Mouse (Mus musculus) left cerebral cortex, adult 18-20 months (tissue): Measurements from ENCODE around the gene Dtx1. TPM values are rescaled to one million over a fixed set of nuclear protein-coding genes. Genes with fewer than 3 reads are reported as not detected.
A peak's percentile ranks its signal among the peaks of the same experiment; 100 is the strongest.

Experiments
- DNase-seq, 2 experiments: peaks; one replicate each; pipeline ENCODE4 v3.0.0; 2021 to 2022; ENCODE audit warnings: low spot score in 2 of 2, mixed read lengths in 1 of 2
- total RNA-seq, 2 experiments: library from RNA; stranded (reverse); gene quantifications; 2 replicates each; pipeline ENCODE4 v1.2.3; 2021

The Dtx1 gene
- total RNA-seq, 2 experiments from 2014 or later = 73.1 to 78.8 TPM

GRCm38 (mm10) chr5:120680918-120681317, 30.8 kb downstream of the Dtx1 start:
- DNase-seq = no peak

DNA sequence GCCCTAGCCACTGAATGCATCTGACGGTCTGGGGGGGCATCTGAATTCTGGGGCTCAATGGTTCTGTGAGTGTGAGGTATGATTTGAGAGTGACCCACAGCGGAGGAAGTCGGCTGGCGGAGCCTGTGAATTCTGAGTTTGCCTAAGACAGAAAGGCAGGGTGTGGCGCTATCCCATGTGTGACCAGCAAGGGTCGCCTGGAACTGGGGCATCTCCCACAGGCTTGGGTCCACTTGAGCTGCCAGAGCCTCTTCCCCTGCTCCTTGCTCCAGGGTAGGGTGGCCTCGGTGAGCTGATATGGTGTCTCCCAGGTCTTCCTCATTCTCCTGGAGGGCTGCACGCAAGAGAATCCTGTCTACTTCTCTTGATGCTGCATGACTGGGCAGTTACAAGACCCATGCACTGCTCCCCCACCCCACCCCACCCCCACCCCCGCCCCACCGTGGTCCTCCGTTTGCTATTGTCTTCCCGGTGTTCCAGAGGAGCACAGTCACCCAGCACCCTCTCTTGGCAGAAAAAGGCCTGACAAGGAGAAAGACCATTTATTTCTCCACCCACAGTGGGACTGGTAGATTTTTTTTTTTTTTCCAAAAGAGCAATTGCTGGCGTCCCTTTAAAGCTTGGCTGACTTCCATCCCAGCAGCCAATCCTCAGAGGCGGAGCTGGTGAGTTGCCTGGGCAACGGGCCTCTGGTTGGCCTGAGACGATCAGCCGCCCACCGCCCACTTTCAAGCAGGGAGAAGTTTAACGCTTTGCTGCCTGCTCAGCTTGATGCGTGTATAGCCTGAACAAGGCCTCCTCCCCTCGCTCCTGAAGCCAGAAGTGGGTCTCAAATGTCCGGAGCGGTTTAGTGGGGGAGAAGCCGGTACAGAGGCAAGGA, 31.8 kb downstream of the Dtx1 start:
- DNase-seq = peak; percentile 89 to 92

DNA sequence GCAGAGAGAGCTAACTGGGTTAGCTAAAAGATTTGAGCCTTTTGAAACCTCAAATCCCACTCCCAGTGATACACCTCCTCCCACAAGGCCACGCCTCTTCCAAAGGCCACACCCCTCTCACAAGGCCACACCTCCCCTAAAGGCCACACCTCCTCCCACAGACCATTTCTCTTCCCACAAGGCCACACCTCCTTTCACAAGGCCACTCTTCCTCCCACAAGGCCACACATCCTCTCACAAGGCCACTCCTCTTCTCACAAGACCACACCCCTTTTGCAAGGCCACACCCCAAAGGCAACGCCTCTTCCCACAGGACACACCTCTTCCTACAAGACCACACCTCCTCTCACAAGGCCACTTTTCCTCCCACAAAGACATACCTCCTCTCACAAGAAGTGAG, 34.2 kb downstream of the Dtx1 start:
- DNase-seq = no peak

- no peak for DNase-seq
Measured at GRCm38 (mm10) chr5:120674229-120675145, 37.2 kb downstream of the Dtx1 start.

GRCm38 (mm10) chr5:120673626-120674025, 38.1 kb downstream of the Dtx1 start:
- DNase-seq = peak; percentile 76 to 80

DNA sequence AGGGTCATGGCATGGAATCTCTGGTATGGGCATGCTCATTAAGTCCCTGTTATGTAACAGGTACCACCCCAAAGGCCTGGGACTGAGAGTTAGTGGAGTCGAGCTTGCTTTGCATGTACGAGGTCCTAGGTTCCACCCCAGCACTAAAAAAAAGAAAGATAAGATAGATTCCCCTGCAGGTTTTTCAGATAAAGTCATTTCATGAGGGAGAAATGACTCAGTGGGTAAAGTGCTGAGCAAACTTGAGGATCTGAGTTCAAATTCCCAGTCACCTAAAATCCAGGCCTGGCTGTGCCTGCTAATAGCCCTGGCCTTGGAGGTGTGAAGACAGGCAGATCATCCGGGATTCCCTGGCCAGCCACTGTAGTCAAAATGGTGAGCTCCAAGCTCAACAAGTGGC, 39.9 kb downstream of the Dtx1 start:
- DNase-seq = no peak

GRCm38 (mm10) chr5:120670132-120670531, 41.6 kb downstream of the Dtx1 start:
- no peak for DNase-seq

DNA sequence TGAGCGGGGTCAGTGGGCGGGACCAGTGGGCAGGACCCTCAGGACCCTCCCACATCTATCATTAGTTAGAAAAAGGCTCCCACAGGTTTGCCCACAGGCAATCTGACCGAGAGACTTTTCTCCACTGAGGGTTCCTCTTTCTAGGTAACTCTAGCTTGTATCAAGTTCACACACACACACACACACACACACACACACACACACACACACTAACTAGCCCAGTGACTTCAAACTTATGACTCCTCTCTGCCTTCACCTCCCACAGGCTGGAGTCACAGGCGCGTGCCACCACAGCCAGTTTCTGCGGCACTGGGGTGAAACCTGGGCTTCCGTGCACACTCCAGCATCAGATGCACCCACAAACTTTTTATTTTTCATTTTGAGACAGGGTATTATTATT, 43.0 kb downstream of the Dtx1 start:
- no peak for DNase-seq

GRCm38 (mm10) chr5:120664888-120665287, 46.8 kb downstream of the Dtx1 start:
- no peak for DNase-seq

DNA sequence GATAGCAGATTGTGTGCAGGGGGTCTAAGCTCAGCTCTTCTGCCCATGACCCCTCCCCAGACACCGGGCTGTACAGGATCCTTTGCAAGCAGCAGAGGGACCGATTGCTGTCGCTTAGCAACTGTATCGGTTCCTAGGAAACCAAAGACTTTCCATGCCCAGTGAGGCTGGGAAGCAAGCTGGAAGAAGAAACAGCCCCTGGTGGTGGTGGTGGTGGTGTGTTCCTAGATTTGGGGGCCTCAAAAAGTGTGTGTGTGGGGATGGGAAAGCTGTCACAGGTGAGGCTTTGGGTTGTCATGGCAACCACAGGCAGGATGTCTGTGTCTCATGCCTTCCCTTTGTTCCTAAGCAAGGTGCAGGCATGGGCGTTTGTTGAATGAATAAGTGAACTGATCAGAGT, 50.9 kb downstream of the Dtx1 start:
- DNase-seq = peak in 1 of 2 experiments; percentile 39

DNA sequence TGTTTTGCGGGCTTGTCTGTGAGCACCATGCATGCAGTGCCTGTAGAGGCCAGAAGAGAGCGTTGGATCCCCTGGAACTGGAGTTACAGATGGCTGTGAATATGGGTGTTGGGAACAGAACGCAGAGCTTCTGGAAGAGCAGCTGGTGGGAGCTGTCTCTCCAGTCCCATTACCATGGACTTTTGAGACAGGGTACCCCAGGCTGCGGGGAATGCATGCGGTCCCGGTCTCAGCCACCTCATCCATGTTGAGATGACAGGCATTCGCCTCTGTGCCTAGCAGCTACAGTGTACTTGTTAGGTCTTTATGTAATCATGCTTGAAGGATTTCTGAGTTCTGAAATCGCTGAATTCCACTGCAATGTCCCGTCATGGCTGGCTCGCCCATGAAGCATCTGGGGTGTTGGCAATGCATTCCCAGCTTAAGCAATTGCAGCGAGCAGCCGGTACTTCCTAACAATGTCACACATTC, 55.4 kb downstream of the Dtx1 start:
- peak; percentile 65 to 72 for DNase-seq

GRCm38 (mm10) chr5:120653873-120654272, 57.9 kb downstream of the Dtx1 start:
- DNase-seq = no peak

- DNase-seq = no peak
Measured at GRCm38 (mm10) chr5:120652915-120653701, 58.6 kb downstream of the Dtx1 start.

- DNase-seq = no peak
Measured at GRCm38 (mm10) chr5:120651230-120651629, 60.5 kb downstream of the Dtx1 start.

GRCm38 (mm10) chr5:120649938-120650337, 61.8 kb downstream of the Dtx1 start:
- no peak for DNase-seq

DNA sequence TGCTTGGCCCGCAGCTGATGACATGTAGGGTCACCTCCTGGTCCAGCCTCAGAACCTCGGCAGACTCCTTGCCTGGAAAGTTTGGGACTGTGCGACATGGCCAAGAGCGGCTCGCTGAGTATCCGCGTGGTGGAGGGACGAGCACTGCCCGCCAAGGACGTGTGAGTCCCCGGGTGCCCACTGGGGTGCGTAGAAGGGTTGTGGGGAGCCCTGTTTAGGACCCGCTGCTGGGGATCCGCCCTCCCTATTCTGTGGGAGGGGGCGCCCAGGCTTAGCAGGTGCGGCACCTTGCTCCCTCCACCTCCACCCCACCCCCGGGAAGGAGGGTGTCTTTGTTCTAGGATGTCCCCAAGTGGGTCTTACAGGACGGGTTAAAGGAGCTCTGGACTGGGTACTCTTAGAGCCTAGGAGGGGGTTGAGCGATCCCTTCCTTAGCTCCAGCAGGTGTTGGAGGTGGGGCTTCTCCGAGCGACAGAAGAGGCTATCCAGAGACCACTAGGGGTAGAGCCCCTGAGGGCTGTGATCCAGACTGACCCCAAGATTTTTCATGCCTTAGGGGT, 62.3 kb downstream of the Dtx1 start:
- no peak for DNase-seq

DNA sequence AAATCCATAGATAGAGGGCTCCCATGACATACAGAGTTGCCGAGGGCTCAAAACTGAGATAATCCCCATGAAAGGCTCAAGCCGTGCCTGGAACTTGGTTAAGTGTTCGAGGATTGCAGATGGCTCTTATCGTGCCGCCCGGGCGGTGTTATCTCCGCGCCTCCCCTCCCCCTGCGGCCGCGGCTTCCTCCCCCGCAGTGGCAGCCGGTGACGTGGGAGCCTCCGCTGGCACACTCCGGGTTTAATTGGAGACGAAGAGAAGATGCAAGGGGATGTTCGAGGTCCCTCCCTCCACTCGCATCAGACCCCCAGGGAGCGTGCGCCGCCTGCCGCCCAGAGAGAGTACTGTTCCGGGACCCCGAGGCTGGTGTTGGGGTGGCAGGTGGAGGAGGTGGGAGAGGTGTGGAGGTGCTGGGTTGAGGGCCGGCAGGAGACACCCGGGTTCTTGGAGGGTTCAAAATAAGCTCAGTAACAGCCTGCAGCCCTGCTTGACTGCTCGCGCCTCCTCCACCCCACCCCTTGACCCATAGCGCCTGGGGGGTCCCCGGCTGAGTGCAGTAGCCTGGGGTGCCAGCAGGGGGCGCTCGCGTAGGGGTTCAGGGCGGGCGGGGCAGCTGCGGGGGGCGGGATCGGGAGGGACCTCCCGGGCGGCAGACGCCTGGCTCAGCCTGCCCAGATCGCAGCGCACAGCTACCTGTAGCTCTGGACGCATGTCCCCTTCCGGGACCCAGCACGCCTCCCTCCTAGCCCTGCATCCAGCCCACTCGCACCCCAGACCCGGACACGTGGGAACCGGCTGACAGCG, 63.0 kb downstream of the Dtx1 start, which contains the start of gene Rasal1:
Rasal1 (plus strand) TSS at position 244 of the 805 bp plus-strand sequence.
- DNase-seq = peak; percentile 79 to 83

- no peak for DNase-seq
Measured at GRCm38 (mm10) chr5:120647814-120648491, 63.8 kb downstream of the Dtx1 start.

DNA sequence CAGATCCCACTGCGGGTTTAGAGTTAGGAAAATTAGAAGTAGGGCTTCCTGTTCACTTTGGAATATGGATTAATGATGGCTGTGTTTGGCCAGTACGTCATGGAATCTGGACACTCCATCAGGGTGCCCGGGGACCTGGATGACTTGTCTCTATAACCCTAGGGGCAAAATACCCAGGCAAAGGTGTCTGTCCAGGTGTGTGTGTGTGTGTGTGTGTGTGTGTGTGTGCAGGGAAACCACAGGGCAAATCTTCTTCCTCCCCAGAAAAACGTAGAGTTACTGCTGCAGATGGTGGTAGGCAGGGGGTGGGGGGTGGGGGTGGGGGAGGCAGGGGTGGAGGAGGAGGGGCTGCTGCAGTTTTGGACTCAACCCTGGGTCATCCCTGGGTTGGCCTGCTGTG, 64.4 kb downstream of the Dtx1 start:
- no peak for DNase-seq
